Mouse (Mus musculus): ENCODE measurements around the gene Map3k7. TPM values are rescaled to one million over a fixed set of nuclear protein-coding genes. Genes with fewer than 3 reads are reported as not detected.
"Not testable (repeated sequence)": the region's sequence is repeated elsewhere in the genome, so short reads cannot be mapped to it uniquely, and the experiment has no call there.

Gene Map3k7
- polyA plus RNA-seq, 1 experiment from 2014 or later, result 48.2 TPM

DNA sequence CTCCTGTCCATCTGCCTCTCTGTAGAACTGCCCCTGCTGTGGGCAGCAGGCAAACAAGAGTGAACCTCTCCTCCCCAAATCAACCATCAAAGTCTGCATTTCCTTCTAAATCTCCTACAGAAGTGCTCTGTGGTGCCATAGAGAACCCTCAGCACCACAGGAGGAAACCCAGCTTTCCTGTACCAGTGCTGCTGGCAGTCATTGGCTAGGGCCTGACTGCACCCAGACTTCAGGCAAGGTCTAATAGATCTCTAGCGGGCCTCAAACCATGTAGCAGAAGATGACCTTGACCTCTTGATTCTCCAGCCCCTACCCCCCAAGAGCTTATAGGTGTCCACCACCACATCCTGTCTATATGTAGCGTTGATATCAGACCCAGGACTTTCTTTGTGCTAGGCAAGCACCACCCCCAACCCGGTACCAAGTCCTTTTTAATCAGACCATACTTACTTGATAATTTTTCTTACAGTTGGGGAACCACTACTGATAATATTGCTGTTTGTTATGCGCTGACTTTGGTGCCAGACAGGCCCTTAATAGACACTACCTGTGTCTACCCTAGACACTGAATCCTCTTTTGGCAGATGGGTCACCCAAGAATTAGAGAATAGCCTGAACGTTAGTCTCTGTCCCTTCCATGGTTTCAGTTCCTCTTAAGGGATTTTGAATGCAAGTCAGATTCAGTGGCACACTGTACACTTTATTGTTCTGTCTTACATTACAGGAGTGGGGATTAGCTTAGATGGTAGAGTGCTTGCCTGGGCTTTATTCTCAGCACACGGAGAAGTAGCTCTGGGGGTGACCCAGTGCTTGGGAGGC is 41.1 kb downstream of the Map3k7 start:
- ATAC-seq (replicated peaks; ENCODE audit: insufficient number of reproducible peaks, low FRiP score, low TSS enrichment, low read depth) (no peak), DNase-seq (ENCODE audit: low spot score) (no peak)
- no peak overlapping the region for H3K4me3 ChIP-seq (ENCODE audit: low read depth, low read length)
- H3K27me3 ChIP-seq (ENCODE audit: control insufficient read depth, insufficient read depth, low read length), result no peaks in the 10 kb centered on the region
- WGBS, result 92% methylated on average over 6 of the region's 6 CpGs
- H3K9me3 ChIP-seq (replicated peaks; ENCODE audit: control insufficient read depth, low read length), result no peaks in the 10 kb centered on the region
- no peak overlapping the region for H3K9ac ChIP-seq (replicated peaks; ENCODE audit: low read length)
- no peak overlapping the region for H3K4me2 ChIP-seq (ENCODE audit: low read depth, low read length)
- no peaks in the 10 kb centered on the region for H3K36me3 ChIP-seq (replicated peaks; ENCODE audit: control insufficient read depth, insufficient read depth, low read depth, low read length)
- H3K4me1 ChIP-seq (ENCODE audit: control insufficient read depth, insufficient read depth, low read length), result no peaks in the 10 kb centered on the region
- no peak overlapping the region for H3K27ac ChIP-seq (replicated peaks; ENCODE audit: low read depth, low read length)

- DNase-seq (ENCODE audit: low spot score) (no peak), ATAC-seq (replicated peaks; ENCODE audit: insufficient number of reproducible peaks, low FRiP score, low TSS enrichment, low read depth) (no peak)
- Histone ChIP-seq H3K27ac (replicated peaks; ENCODE audit: low read depth, low read length) (no peak overlapping the region), H3K36me3 (replicated peaks; ENCODE audit: control insufficient read depth, insufficient read depth, low read depth, low read length) (peaks cover 7% of the 10 kb centered on the region; the same call in 1 of the 2 replicates), H3K9me3 (replicated peaks; ENCODE audit: control insufficient read depth, low read length) (no peaks in the 10 kb centered on the region), H3K4me3 (ENCODE audit: low read depth, low read length) (no peak overlapping the region), H3K4me1 (ENCODE audit: control insufficient read depth, insufficient read depth, low read length) (no peaks in the 10 kb centered on the region), H3K9ac (replicated peaks; ENCODE audit: low read length) (no peak overlapping the region), H3K27me3 (ENCODE audit: control insufficient read depth, insufficient read depth, low read length) (no peaks in the 10 kb centered on the region), H3K4me2 (ENCODE audit: low read depth, low read length) (no peak overlapping the region)
- WGBS, result 63% methylated on average over 3 of the region's 3 CpGs
Observed at GRCm38 (mm10) chr4:32007174-32007573, 43.3 kb downstream of the Map3k7 start.

DNA sequence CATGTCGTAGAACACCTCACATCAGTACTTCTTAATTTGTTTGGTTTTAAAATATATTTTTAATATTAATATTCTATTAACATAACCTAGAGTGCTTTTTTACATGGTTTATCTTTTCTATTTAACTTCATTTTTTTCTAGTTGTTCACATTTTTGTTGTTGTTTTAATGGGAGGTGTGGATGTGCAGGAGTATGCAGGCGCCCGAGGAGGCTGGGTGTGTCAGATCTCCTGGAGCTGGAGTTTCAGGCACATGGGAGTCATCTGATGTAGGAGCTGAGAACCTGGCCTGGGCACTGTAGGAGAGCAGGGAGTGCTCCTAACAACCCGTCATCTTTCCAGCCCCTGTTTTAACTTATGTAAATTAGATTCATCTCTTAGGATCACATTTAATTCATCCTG is 44.2 kb downstream of the Map3k7 start:
- DNase-seq (ENCODE audit: low spot score), result no peak

GRCm38 (mm10) chr4:32010808-32011207 is 46.9 kb downstream of the Map3k7 start:
- H3K4me3 ChIP-seq (ENCODE audit: low read depth, low read length), result no peak overlapping the region
- H3K4me1 ChIP-seq (ENCODE audit: control insufficient read depth, insufficient read depth, low read length), result no peaks in the 10 kb centered on the region
- no peaks in the 10 kb centered on the region for H3K27me3 ChIP-seq (ENCODE audit: control insufficient read depth, insufficient read depth, low read length)
- H3K4me2 ChIP-seq (ENCODE audit: low read depth, low read length), result no peak overlapping the region
- no peaks in the 10 kb centered on the region for H3K9me3 ChIP-seq (replicated peaks; ENCODE audit: control insufficient read depth, low read length)
- no peak overlapping the region for H3K27ac ChIP-seq (replicated peaks; ENCODE audit: low read depth, low read length)
- H3K9ac ChIP-seq (replicated peaks; ENCODE audit: low read length), result no peak overlapping the region
- no peak for DNase-seq (ENCODE audit: low spot score)
- no peak for ATAC-seq (replicated peaks; ENCODE audit: insufficient number of reproducible peaks, low FRiP score, low TSS enrichment, low read depth)
- peaks cover 7% of the 10 kb centered on the region; the same call in 1 of the 2 replicates for H3K36me3 ChIP-seq (replicated peaks; ENCODE audit: control insufficient read depth, insufficient read depth, low read depth, low read length)
- WGBS, result 88% methylated on average over 5 of the region's 5 CpGs

More for the DNA sequence above, 44.2 kb downstream of the Map3k7 start:
- Histone ChIP-seq H3K36me3 (replicated peaks; ENCODE audit: control insufficient read depth, insufficient read depth, low read depth, low read length) (peaks cover 7% of the 10 kb centered on the region; the same call in 1 of the 2 replicates), H3K4me3 (ENCODE audit: low read depth, low read length) (no peak overlapping the region), H3K4me2 (ENCODE audit: low read depth, low read length) (no peak overlapping the region), H3K9me3 (replicated peaks; ENCODE audit: control insufficient read depth, low read length) (no peaks in the 10 kb centered on the region), H3K27ac (replicated peaks; ENCODE audit: low read depth, low read length) (no peak overlapping the region), H3K4me1 (ENCODE audit: control insufficient read depth, insufficient read depth, low read length) (no peaks in the 10 kb centered on the region), H3K9ac (replicated peaks; ENCODE audit: low read length) (no peak overlapping the region), H3K27me3 (ENCODE audit: control insufficient read depth, insufficient read depth, low read length) (no peaks in the 10 kb centered on the region)
- 76% methylated on average over 4 of the region's 4 CpGs for WGBS
- no peak for ATAC-seq (replicated peaks; ENCODE audit: insufficient number of reproducible peaks, low FRiP score, low TSS enrichment, low read depth)

DNA sequence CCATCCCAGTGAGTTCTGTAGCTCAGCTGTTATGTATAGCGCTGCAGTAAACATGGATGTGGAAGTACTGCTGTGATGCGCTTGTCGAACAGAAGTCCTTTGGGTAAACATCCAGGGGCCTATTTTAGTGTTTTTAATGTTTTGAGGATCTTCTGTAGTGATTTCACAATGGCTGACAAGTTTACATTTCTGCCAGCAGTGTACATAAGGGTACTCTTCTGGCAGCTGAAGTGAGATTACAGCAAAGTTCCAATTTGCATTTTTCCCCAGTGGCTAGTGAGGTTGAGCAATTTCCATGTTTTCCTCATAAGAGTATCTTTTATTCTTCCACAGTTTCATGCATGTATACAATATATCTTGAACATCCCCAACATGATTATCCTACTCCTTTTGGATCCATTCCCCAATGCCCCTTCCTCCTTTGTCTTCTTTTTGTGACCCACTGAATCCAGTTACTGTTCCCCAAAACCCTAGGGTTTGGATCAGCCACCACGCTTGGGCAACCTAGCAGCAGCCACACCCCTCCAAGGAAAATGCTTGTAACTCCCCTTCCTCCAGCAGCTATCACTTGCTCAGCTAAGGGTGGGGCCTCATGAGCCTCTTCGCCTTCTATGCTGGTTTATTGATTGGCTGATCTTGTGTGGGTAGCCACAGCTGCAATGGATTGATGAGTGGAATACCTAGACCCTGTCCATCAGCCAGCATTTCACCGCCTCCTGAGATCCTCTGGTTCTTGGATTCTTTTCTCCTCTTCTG is 47.5 kb downstream of the Map3k7 start:
- H3K36me3 ChIP-seq (replicated peaks; ENCODE audit: control insufficient read depth, insufficient read depth, low read depth, low read length), result peaks cover 7% of the 10 kb centered on the region; the same call in 1 of the 2 replicates
- ATAC-seq (replicated peaks; ENCODE audit: insufficient number of reproducible peaks, low FRiP score, low TSS enrichment, low read depth), result no peak
- WGBS, result 87% methylated on average over 6 of the region's 6 CpGs

GRCm38 (mm10) chr4:32021131-32021530 is 57.2 kb downstream of the Map3k7 start:
- Histone ChIP-seq H3K4me3 (ENCODE audit: low read depth, low read length) (no peak overlapping the region), H3K4me2 (ENCODE audit: low read depth, low read length) (no peak overlapping the region), H3K27ac (replicated peaks; ENCODE audit: low read depth, low read length) (no peak overlapping the region), H3K9me3 (replicated peaks; ENCODE audit: control insufficient read depth, low read length) (no peaks in the 10 kb centered on the region), H3K36me3 (replicated peaks; ENCODE audit: control insufficient read depth, insufficient read depth, low read depth, low read length) (peaks cover 2% of the 10 kb centered on the region; the same call in 1 of the 2 replicates), H3K27me3 (ENCODE audit: control insufficient read depth, insufficient read depth, low read length) (no peaks in the 10 kb centered on the region), H3K4me1 (ENCODE audit: control insufficient read depth, insufficient read depth, low read length) (no peaks in the 10 kb centered on the region), H3K9ac (replicated peaks; ENCODE audit: low read length) (no peak overlapping the region)
- DNase-seq (ENCODE audit: low spot score) (no peak), ATAC-seq (replicated peaks; ENCODE audit: insufficient number of reproducible peaks, low FRiP score, low TSS enrichment, low read depth) (no peak)
- WGBS, result 80% methylated on average over 3 of the region's 3 CpGs

More for the DNA sequence above, 47.5 kb downstream of the Map3k7 start:
- no peak overlapping the region for H3K4me3 ChIP-seq (ENCODE audit: low read depth, low read length)
- DNase-seq (ENCODE audit: low spot score), result no peak
- no peaks in the 10 kb centered on the region for H3K9me3 ChIP-seq (replicated peaks; ENCODE audit: control insufficient read depth, low read length)
- H3K9ac ChIP-seq (replicated peaks; ENCODE audit: low read length), result no peak overlapping the region
- no peaks in the 10 kb centered on the region for H3K4me1 ChIP-seq (ENCODE audit: control insufficient read depth, insufficient read depth, low read length)
- no peak overlapping the region for H3K4me2 ChIP-seq (ENCODE audit: low read depth, low read length)
- no peaks in the 10 kb centered on the region for H3K27me3 ChIP-seq (ENCODE audit: control insufficient read depth, insufficient read depth, low read length)
- H3K27ac ChIP-seq (replicated peaks; ENCODE audit: low read depth, low read length), result no peak overlapping the region

DNA sequence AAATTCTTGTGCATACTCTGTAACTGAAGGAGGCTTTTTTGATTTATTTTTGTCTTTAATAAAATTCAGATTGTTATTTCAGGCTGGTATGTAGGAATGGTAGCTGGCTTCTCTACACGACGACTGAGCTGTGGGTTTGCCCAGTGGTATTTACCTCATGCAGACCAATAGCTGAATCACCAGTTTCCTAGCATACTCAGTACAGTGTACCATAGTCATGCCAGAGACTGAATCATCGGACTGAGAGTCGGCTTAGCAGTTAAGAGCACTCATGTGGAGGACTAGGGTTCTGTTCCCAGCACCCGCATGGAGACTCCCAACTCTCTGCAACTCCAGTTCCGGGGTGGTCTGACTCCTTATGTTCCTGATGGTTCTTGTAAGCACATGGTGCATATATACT is 58.4 kb downstream of the Map3k7 start:
- no peak overlapping the region for H3K4me3 ChIP-seq (ENCODE audit: low read depth, low read length)
- no peak for ATAC-seq (replicated peaks; ENCODE audit: insufficient number of reproducible peaks, low FRiP score, low TSS enrichment, low read depth)
- H3K9ac ChIP-seq (replicated peaks; ENCODE audit: low read length), result no peak overlapping the region
- no peak overlapping the region for H3K4me2 ChIP-seq (ENCODE audit: low read depth, low read length)
- H3K27ac ChIP-seq (replicated peaks; ENCODE audit: low read depth, low read length), result no peak overlapping the region
- H3K27me3 ChIP-seq (ENCODE audit: control insufficient read depth, insufficient read depth, low read length), result no peaks in the 10 kb centered on the region
- no peak for DNase-seq (ENCODE audit: low spot score)
- no peaks in the 10 kb centered on the region for H3K9me3 ChIP-seq (replicated peaks; ENCODE audit: control insufficient read depth, low read length)
- 97% methylated on average over 6 of the region's 6 CpGs for WGBS
- H3K4me1 ChIP-seq (ENCODE audit: control insufficient read depth, insufficient read depth, low read length), result no peaks in the 10 kb centered on the region
- no peaks in the 10 kb centered on the region for H3K36me3 ChIP-seq (replicated peaks; ENCODE audit: control insufficient read depth, insufficient read depth, low read depth, low read length)

DNA sequence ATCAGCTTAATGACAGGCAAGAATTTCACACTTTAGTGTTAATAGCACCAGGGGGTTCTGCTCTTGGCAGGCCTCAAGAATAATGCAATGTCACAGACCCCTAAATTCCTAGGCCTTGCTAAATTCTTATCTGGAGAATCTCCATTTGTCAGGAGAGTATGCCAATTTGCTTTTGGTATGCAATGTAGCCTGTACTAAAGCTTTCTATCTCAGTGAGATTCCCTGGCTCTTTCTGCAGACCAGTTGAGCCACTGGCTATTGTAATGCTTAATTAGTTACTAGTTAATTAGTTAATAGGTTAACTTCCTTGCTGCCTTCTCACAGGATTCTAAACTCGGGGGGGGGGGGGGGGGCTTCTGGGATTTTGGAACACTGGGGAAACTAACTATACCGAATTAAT is 60.3 kb downstream of the Map3k7 start:
- H3K9me3 ChIP-seq (replicated peaks; ENCODE audit: control insufficient read depth, low read length); H3K4me2 ChIP-seq (ENCODE audit: low read depth, low read length); ATAC-seq (replicated peaks; ENCODE audit: insufficient number of reproducible peaks, low FRiP score, low TSS enrichment, low read depth); H3K27ac ChIP-seq (replicated peaks; ENCODE audit: low read depth, low read length); H3K27me3 ChIP-seq (ENCODE audit: control insufficient read depth, insufficient read depth, low read length); H3K9ac ChIP-seq (replicated peaks; ENCODE audit: low read length); H3K36me3 ChIP-seq (replicated peaks; ENCODE audit: control insufficient read depth, insufficient read depth, low read depth, low read length); DNase-seq (ENCODE audit: low spot score); H3K4me1 ChIP-seq (ENCODE audit: control insufficient read depth, insufficient read depth, low read length); H3K4me3 ChIP-seq (ENCODE audit: low read depth, low read length): not testable (repeated sequence)
- WGBS, result 81% methylated on average over 2 of the region's 2 CpGs

All from embryonic facial prominence, embryonic 11.5 days (tissue).